Mouse (Mus musculus): ENCODE results near the gene F11r.
A peak's percentile ranks its signal among the peaks of the same experiment; 100 is the strongest.

The F11r gene

GRCm38 (mm10) chr1:171438014-171438670, 807 bp downstream of the F11r start:
- DNase-seq (ENCODE audit: extremely low read depth, low read depth, low spot score) = no peak

DNA sequence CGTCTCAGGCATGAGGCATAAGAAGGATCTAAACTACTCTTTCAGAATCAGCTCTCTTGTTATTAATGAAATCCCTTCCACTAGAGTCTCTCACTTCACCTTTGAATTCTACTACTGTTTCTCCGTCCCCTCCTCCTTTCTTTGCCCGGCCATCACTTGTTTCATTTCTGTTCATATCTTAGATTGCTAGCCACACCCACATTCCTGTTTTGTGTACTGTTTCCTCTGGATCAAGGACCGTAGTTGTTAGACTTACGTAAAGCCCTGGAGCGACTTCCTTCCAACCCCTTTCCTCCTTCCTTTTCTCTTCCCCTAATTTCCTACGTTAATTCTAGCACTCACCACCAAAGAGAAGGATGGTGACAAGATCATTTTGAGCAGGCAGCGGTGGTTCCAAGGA, 1.7 kb downstream of the F11r start:
- no peak for DNase-seq (ENCODE audit: extremely low read depth, low read depth, low spot score)

GRCm38 (mm10) chr1:171440025-171440725, 2.8 kb downstream of the F11r start:
- no peak for DNase-seq (ENCODE audit: extremely low read depth, low read depth, low spot score)

DNA sequence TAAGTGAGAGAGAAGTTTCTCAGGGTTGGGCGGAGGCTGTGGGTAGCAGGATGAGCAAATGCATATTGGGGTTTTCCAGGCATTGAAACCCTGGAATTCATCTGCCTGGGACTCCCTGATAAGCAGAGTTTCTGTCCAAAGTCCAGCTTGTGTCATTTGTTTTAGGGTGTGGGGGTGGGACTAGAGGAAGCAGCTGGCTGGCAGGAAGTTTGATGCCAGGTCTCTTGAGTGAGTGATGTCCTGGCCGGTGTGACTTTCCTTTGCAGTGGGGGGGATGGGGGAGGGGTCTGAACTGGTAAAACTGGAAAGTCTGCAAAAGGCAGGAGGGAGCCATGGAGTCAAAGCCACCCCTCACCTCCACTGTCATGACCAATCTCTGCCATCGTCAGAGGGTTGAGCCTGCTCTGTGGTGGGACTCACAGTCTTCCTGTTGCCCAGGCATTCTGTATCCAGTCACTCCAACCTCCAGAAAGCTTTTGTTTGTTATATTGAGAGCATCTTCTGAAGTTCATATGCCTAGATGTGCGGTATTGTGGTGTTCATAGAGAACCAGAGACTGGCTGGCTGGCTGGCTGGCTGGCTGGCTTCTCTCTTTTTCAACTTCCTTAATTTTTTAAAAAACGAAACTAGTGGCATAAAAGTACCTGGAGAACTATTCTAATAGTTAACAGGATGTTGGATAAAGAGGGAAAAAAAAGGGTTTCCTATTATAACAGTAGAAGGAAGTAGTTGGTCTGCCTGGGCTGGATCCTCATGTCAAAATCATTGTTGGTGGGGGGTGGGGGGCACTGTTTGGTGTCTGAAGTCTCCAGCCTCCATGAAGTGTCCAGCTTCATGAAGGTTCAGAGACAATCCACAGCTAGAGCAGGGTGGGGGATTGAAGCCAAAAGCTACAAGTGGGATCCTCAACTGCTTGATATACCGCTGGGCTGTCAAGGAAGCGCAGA, 4.4 kb downstream of the F11r start:
- DNase-seq (ENCODE audit: extremely low read depth, low read depth, low spot score) = no peak

DNA sequence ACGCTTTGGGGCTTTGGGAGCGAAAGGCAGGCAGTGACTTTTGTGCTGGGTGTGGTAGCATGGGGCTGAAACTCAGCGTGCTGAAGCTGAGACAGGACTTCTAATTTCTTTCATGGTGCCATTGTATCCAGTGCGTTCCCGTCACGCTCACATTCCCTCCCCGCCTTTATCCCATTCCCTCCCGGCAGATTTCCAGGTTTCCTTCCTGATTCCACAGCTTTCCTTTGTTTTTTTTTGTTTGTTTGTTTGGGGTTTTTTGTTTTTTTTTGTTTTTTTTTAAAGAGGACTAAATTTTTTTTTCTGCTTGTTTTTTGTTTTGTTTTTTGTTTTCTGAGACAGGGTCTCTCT, 5.1 kb downstream of the F11r start:
- DNase-seq (ENCODE audit: extremely low read depth, low read depth, low spot score) = no peak

- DNase-seq (ENCODE audit: extremely low read depth, low read depth, low spot score) = no peak
Measured at GRCm38 (mm10) chr1:171445050-171445449, 7.7 kb downstream of the F11r start.

GRCm38 (mm10) chr1:171446854-171447253, 9.5 kb downstream of the F11r start:
- no peak for DNase-seq (ENCODE audit: extremely low read depth, low read depth, low spot score)

- DNase-seq (ENCODE audit: extremely low read depth, low read depth, low spot score) = no peak
Measured at GRCm38 (mm10) chr1:171447692-171448091, 10.4 kb downstream of the F11r start.

- DNase-seq (ENCODE audit: extremely low read depth, low read depth, low spot score) = no peak
Measured at GRCm38 (mm10) chr1:171450062-171450461, 12.7 kb downstream of the F11r start.

- DNase-seq (ENCODE audit: extremely low read depth, low read depth, low spot score) = no peak
Measured at GRCm38 (mm10) chr1:171451001-171451400, 13.7 kb downstream of the F11r start.

DNA sequence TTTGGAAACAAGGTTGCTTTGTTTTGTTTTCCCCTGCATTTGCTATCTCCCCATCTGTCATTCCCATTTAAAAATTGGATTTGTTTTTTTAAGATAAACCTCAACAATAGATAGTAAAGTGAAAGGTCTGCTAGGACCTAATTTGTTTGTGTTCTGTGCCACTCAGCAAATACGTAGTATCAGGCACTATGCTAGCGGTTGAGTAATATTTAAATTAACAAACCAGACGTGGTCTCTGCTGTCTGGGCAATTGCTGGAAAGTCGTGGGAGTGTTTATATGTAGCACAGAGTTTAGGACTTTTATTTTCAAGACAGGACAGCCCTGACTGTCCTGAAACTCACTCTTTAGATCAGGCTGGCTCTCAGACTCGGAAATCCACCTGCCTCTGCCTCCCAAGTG, 15.2 kb downstream of the F11r start:
- DNase-seq (ENCODE audit: extremely low read depth, low read depth, low spot score) = no peak

DNA sequence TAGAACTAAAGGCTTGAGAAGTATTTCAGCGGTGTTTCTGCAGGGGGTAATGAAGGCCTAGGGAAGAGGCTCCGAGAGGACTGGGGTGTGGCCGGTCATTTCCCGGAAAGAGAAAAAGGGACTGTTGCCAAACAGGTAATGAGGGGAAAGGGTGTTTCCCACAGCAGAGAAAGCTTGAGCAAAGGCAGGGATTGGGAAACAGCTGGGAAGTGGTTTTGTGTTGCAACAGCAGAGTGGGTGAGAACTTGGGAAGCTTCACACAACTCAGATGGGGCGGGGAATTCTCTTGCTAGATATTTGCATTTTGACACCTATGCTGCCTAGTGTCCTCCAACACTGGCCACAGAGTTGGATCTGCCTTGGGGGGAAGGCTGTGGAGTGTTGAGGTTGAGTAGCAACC, 15.6 kb downstream of the F11r start:
- DNase-seq (ENCODE audit: extremely low read depth, low read depth, low spot score) = peak; percentile 63

GRCm38 (mm10) chr1:171454926-171455325, 17.6 kb downstream of the F11r start:
- DNase-seq (ENCODE audit: extremely low read depth, low read depth, low spot score) = no peak

- no peak for DNase-seq (ENCODE audit: extremely low read depth, low read depth, low spot score)
Measured at GRCm38 (mm10) chr1:171457568-171457967, 20.2 kb downstream of the F11r start.

GRCm38 (mm10) chr1:171459791-171460190, 22.5 kb downstream of the F11r start:
- no peak for DNase-seq (ENCODE audit: extremely low read depth, low read depth, low spot score)

DNA sequence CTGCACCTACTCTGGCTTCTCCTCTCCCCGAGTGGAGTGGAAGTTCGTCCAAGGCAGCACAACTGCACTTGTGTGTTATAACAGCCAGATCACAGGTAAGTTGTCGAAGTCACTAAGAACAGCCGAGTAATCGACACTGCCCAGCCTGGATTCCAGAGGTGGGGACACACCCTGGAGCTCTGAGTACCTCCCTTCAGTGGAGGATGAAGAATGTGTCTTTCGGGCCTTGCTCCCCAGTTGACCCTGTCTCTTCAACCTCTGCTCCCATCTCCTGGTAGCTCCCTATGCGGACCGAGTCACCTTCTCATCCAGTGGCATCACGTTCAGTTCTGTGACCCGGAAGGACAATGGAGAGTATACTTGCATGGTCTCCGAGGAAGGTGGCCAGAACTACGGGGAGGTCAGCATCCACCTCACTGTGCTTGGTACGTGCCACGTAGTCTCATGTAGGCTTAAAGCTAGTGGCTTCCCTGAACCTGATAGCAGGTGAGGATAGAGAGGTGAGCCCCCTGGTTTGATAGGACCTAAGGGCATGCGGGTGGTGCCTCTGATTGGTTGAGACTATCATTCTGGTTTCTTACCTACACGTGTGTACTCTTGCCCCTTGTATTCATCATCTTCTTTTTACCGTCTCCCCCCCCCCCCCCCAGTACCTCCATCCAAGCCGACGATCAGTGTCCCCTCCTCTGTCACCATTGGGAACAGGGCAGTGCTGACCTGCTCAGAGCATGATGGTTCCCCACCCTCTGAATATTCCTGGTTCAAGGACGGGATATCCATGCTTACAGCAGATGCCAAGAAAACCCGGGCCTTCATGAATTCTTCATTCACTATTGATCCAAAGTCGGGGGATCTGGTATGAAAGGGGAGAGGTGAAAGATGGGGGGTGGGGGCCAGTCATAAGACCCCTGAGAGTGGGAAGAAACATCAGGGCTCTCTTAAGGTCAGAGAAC, 23.5 kb downstream of the F11r start:
- no peak for DNase-seq (ENCODE audit: extremely low read depth, low read depth, low spot score)

GRCm38 (mm10) chr1:171463133-171463532, 25.8 kb downstream of the F11r start:
- no peak for DNase-seq (ENCODE audit: extremely low read depth, low read depth, low spot score)

DNA sequence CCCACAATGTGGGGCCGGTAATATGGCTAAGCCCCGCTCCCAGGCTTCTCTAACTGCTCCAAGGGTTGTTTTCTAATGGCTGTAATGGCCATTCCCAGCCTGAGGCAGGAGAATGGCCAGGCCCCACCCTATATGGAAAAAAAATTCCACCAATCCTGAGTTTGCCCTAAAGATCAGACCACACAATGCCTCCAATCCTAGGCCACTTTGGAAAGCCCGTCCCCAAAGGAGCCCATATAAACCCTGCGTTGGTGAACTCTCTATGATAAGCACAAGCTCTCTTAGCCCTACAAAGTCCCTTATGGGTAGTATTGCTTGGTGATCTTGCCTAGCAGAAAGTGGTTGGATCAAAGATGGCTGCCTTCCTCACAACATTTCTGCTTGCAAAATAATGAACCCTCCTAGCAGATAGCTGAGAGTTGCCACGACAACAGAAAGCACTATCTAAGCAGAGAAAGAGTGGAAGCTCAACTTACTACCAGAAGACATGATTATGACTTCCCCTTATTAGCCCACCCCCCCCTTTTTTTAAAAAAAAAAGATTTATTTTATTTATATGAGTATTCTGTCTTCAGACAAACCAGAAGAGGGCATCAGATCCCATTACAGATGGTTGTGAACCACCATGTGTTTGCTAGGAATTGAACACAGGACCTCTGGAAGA, 28.5 kb downstream of the F11r start:
- no peak for DNase-seq (ENCODE audit: extremely low read depth, low read depth, low spot score)

DNA sequence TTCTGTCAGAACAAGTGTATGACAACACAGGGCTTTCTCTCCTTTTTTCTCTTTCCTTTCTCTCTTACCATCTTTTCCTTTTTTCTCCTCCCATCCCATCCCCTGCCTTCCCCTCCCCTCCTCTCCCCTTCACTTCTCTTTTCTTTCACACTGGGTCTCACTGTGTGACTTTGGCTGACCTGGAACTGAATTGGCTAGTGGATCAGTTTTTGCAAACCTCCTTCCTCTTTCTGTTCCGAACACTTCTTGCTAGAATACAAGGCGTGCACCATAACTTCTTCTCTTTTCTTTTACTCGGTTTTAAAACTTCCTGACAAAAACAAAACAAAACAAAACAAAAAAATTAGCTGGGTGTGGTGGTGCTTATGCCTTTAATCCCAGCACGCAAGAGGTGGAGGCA, 29.2 kb downstream of the F11r start:
- DNase-seq (ENCODE audit: extremely low read depth, low read depth, low spot score) = no peak

DNA sequence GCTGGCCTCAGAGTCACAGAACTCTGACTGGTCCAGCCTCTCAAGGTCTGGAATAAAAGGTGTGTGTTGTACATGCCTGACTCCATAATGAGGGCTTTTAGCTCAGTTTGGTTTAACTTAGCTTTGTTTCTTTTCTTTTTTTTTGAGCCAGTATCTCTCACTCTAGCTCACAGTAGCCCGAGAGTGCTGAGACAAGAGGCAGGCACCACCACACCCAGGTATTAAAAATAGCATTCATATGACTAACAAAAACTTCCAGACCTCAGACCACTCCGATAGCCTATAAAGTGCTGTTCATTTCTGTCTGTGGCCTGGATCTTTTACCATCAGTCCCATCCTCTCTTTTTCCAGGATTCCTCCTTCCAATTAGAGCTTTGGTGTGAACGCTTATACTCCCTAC, 32.3 kb downstream of the F11r start:
- no peak for DNase-seq (ENCODE audit: extremely low read depth, low read depth, low spot score)

All from fat pad, adult 2 months (tissue).